Mouse (Mus musculus) gastrocnemius, postnatal 10 days (tissue): ENCODE measurements at regions not wholly inside any gene's neighbourhood (a gene's known extent, or its start where the extent isn't known, plus 50 kb on each side); places are given as distances from the start of the nearest gene placed in this dataset.

Source experiments
- DNase-seq: peaks from one replicate; pipeline ENCODE4 v3.0.0; 2021; ENCODE audit warnings: mixed read lengths

DNA sequence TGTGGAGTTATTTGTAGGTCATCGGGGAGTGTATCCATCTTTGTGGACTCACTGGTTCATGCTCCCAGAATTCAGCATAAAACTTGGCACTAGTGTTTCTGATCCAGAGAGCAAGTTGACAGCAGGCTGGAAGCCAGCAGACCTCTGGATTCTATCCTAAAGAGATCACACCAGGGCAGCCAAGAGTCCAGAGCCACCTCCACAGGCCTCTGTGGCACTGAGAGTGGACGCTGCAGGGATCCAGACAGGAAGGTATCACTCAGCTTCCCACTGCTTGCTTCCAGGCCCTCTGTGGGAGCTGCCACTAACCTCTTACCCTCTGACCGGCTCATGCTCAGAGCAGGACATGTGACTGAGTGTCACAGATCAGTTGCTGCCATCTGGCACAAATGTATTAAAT lies 69.8 kb upstream of the Plcl2 start:
- no peak for DNase-seq

DNA sequence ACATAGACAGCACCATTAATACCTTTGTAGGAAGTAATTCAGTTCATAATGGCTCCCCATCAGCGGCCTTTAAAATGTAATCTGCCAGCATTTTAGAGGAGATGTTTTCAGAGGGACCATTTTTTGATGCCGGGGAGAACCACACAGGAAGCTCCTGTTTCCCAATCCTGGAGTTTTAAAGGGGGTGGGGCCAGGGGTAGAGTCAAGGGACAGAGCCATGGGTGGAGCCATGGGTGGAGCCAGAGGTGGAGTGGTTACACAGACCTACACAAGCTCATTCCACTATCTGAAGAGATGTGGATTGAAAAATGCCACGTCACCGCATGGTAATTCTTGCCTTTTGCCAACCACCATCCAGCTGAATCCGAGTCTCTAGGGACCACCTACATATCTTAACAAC lies 67.1 kb upstream of the Plcl2 start:
- no peak for DNase-seq

DNA sequence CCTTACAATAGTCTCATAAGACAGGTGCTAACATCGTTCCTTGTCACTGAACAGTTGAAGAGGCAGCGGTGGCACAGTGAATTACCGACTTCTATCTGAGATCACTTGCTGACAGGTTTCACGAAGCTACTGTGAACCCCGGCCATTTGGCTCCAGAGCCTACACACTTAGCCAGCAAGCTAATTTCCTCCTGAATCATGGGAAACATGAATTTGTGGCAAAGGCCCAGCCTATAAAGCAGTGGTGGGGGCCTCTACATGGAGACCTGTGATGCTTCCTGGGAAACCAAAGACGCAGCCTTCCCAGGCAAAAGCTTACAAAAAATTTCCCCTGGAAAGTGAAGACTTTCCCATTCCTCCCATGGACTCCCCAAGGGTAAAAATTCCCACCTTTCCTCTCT lies 66.3 kb upstream of the Plcl2 start:
- no peak for DNase-seq

DNA sequence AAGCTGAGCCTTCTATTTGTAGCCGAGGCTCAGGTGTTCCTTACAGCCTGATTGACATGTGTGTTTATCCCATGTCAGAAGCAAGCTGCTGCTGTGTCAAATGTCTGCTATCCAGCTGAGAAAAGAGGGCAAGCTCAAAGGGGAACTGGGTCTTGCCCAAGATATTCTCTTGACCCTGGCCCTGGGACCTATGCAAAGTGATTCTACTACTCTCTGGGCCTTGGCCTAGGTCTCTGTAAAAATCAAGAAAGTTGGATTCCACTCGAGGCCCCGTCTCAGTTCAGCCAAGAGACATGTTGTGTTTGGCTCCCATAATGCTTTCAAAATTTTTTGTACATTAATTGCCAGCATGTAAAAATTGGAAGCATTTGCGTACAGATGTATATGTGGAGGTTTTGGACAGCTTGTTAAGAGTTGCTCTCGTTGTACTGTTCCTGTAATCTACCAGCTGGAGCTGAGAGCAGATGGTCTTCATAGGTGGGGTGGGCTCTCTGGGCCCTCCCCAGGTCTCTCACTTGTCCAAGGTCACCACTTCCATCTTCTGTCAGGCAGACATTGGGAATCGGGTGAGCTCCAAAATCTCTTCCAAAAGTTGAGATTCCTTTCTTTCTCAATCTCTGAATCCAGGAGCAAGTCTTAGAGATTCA lies 65.7 kb upstream of the Plcl2 start:
- no peak for DNase-seq

DNA sequence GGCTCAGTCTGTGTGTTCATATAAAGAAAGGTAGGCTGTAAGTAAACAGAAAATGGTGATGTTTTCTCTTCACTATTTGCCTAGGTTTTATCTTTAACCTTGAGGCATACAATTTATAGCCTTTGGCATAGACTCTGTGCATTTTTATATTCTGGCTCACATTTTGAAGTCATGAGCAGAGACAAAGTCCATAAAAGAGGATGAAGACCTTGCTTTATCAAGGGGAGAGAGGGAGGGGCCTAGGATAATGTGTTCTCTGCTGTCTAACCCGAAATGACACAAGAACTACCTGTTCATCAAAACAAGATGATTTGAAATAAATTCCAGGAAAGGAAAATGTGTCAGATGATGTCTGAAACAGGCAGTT lies 65.2 kb upstream of the Plcl2 start:
- no peak for DNase-seq

DNA sequence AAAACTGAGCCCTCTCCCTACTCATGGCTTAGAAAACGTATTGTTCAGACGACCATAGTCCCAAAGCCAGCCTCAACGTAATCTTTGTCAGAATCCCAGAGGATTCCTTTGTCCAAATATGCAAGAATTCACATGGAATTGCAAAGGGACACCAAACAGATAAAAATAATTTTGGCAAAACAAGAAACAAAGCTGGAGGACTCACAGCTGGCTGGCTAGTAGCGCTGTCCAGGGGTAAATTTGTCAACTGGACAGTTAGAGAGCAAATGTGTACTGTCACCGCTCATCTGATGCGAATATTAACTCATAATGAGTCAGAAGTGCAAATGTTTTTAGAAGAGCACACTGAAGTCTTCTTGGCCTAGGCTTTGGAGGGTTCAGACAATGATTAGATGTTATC lies 60.5 kb upstream of the Plcl2 start:
- DNase-seq = no peak

DNA sequence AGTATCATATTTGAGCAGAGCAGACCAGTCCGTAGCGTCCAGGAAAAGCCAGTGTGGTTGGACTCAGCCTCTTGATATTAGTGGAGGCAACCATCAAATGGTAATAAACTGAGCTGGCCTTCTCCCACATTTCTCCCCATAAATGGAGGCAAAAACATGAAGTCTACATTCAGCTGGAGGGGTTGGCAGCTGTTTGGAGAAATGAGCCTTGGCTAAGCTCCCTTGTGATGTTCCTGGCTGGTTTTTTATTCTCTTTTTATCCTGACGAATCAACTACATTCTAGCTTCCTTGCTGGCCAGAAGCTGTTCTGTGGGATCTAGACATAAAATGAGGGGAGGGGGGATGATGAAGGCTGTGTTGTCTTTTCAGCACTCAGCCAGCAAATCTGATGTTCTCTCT lies 57.6 kb upstream of the Plcl2 start:
- no peak for DNase-seq

DNA sequence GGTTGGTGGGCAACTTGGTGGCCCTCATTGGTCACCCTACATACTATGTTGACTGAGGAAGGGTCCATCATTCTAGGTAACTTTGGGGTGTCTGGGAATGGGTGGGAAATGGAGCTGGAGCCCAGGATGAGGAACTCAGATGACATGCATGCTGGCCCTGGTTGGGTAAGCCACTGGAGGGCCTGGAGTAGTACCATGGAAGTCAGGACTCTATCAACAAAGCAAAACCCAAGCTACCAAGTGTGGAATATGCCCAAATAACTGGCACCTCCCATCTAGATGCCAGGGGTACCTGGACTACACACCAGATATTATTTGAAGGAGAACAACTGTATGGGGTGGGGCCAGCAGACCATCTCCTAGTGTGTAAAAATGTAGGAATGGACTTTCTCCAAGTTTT lies 55.7 kb upstream of the Plcl2 start:
- DNase-seq = no peak

DNA sequence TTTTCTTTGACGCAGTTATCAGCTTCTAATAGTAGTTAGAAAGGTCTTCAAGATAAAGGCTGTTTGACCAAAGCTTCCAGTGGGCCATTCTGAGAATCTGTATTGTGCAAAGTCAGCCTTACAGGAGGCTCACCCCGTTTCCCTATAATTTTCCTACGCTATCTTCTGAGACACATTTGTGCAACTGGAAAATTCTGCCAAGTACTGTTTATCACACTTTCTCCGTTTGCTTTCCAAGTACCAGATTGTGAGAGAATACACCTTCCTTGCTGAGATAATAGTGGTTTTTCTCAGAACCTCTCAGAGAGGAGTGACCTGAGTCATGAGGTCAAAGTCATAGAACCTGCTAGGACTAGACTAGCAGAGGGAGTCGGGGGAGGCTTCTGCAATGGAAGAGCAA lies 55.2 kb upstream of the Plcl2 start:
- no peak for DNase-seq

DNA sequence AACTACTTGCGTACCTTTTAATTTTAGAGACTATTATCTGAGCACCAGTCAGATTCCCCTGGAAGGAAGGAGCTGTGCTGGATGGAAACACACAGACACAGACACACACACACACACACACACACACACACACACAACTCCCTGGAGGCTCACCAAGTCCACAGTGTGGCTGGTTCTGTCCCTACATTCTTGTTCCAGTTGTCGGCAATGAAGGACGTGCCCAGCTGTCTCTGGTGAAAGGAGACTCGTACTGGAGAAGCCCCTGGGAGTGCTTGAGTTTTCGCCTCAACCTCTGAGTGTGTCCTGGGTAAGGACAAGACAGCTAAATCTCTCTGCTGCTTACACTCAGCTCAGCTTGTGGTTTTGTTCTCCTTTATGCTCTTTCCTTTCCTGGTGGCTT lies 54.3 kb upstream of the Plcl2 start:
- DNase-seq = no peak

DNA sequence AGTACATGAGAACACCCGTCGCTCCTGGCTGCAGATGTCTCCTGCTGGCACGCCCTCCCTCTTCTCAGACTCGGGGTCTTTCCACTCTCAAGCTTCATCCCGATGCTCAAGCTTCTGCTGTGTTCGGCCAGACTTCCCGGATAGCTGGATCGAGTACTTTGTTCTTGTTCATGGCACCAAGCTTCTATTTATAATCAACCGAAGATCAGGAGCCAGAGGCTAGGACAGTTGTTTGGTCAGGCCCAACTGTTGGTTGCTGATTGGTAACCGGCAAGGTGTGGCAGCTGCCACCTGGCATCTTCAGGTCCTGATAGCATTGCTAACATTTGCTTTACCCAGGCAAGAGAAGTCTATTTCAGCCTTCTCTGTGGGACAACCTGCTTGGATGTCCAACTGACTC lies 53.5 kb upstream of the Plcl2 start:
- DNase-seq = no peak

DNA sequence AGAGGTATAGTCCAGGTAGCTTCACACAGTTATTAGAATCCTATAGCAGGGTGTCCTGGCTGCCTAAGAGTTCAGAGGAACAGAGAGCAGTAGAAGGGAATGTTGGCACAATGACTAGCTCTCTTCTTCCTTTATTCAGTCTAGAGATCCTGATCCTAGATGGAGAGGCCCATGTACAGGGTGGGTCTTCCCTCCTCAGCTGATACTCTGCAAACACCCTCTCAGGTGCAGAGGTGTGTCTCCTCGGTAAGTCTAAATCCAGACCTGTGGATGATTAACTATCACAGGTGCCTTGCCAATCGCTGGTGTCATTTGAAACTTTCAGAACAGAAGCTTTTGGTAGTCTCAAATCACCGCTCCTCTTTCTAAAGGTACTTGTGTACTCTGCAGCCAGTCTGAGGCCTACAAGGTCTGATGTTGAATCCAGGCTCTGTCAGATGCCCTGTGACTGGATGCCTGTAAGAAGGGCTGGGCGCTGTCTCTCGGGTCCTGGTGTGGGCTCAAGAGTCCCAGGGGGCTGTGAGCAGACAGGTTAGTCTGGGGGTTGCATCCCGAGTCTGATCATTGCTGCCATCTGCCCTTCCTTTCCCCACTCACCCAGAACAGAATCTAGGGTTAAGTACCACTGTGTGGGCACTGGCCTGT lies 52.0 kb upstream of the Plcl2 start:
- no peak for DNase-seq

DNA sequence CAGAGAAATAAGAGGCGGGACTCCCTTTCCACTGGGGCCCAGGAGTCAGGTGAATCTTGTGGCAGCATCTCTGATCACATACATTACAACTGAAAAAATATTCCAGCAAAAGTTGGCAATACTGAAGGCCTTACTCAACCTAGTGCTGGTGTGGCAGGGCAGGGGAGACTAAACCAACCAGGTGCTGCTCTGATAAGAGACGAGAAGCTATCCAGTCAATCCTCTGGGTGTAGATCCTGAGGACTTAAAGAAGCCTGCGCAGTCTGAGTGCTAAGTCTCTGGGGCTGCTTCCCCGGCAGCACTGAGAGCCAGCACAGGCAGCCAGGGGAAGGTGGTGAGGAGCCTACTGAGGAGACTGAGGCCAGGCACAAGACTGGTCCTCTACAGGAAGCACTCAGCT lies 51.0 kb upstream of the Plcl2 start:
- no peak for DNase-seq
